18 mouse cellular contexts compared by ENCODE assay signal in genomic region chr16:52376827-52377226, GRCm38 (mm10).
"Had no signal": no experiment of that assay in that cellular context is flagged by ENCODE, and none has a peak within 500 bp of the region (broad histone marks: within the 10 kb centered on the region; RNA-seq: fewer than 3 reads in every experiment).

No protein-coding gene starts in this region.

- H3K4me3 ChIP-seq: lung, embryonic 15.5 days; megakaryocyte, embryonic 14.5 days; midbrain, embryonic 13.5 days; midbrain, embryonic 15.5 days; neural tube, embryonic 13.5 days; neural tube, embryonic 15.5 days had no signal

- DNase-seq: lung, adult 2 months; lung, postnatal 14 days; lung, postnatal 36 days; retina, postnatal 1 day; right cerebral cortex, adult 18-20 months; right cerebral cortex, postnatal 25 days; right cerebral cortex, postnatal 4 days; spleen, adult 18-20 months; thymus, adult 18-20 months; thymus, postnatal 14 days; thymus, postnatal 36 days had no signal

- H3K36me3 ChIP-seq: lung, embryonic 15.5 days; midbrain, embryonic 13.5 days; midbrain, embryonic 15.5 days; neural tube, embryonic 13.5 days; neural tube, embryonic 15.5 days had no signal

- H3K27me3 ChIP-seq: lung, embryonic 15.5 days; megakaryocyte, embryonic 14.5 days; midbrain, embryonic 13.5 days; midbrain, embryonic 15.5 days; neural tube, embryonic 13.5 days; neural tube, embryonic 15.5 days had no signal

- H3K4me2 ChIP-seq: lung, embryonic 15.5 days; midbrain, embryonic 11.5 days; midbrain, embryonic 13.5 days; midbrain, embryonic 15.5 days; neural tube, embryonic 13.5 days; neural tube, embryonic 15.5 days had no signal
